Mouse (Mus musculus) bone marrow macrophage, adult 2 months (primary cell): ENCODE data around the gene Slc6a17. TPM values are rescaled to one million over a fixed set of nuclear protein-coding genes. Genes with fewer than 3 reads are reported as not detected.

Experiments used
- H3K27ac ChIP-seq: 2 replicates; pipeline ENCODE4 v1.5.1; 2012; ENCODE audit warnings: low read depth, low read length; ENCODE audit not compliant: insufficient read depth
- H3K4me1 ChIP-seq: 2 replicates; pipeline ENCODE4 v1.6.1; 2012; ENCODE audit warnings: low read length; ENCODE audit not compliant: control insufficient read depth, insufficient read depth
- H3K4me3 ChIP-seq: 2 replicates; pipeline ENCODE4 v1.5.1; 2012; ENCODE audit warnings: mild to moderate bottlenecking, low read length, moderate library complexity; ENCODE audit not compliant: insufficient read depth
- CTCF ChIP-seq: IDR thresholded peaks from 2 replicates; pipeline ENCODE4 v1.5.1; 2012; ENCODE audit warnings: low read depth, mild to moderate bottlenecking, low read length, moderate library complexity
- POLR2A ChIP-seq: IDR thresholded peaks from 2 replicates; pipeline ENCODE4 v1.6.1; 2012; ENCODE audit warnings: mild to moderate bottlenecking, low read depth, low read length, borderline replicate concordance
- polyA plus RNA-seq: library from polyadenylated mRNA; stranded (reverse); fragments of >200 nt; gene quantifications from 2 replicates; pipeline ENCODE4 v1.2.4, GENCODE M21; 2012; ENCODE audit not compliant: missing spikeins, insufficient read depth, insufficient read length

Gene Slc6a17
- polyA plus RNA-seq, 1 experiment: not detected

- no peak overlapping the region for H3K4me3 ChIP-seq
- H3K27ac ChIP-seq: no peak overlapping the region
- no peaks in the 10 kb centered on the region for H3K4me1 ChIP-seq
- no peak for TF ChIP-seq CTCF
- TF ChIP-seq POLR2A: no peak
These were observed 27.5 kb upstream of the Slc6a17 start for GRCm38 (mm10) chr3:107545278-107545677.

- no peak overlapping the region for H3K4me3 ChIP-seq
- no peak overlapping the region for H3K27ac ChIP-seq
- no peak for TF ChIP-seq POLR2A
- TF ChIP-seq CTCF: no peak
- H3K4me1 ChIP-seq: no peaks in the 10 kb centered on the region
These were observed 25.6 kb upstream of the Slc6a17 start for GRCm38 (mm10) chr3:107543158-107544080.

- no peaks in the 10 kb centered on the region for H3K4me1 ChIP-seq
- no peak overlapping the region for H3K27ac ChIP-seq
- H3K4me3 ChIP-seq: no peak overlapping the region
- TF ChIP-seq CTCF: no peak
- no peak for TF ChIP-seq POLR2A
These were observed 24.8 kb upstream of the Slc6a17 start for GRCm38 (mm10) chr3:107542584-107542983.

- no peak for TF ChIP-seq POLR2A
- TF ChIP-seq CTCF: no peak
- H3K4me1 ChIP-seq: peaks cover 3% of the 10 kb centered on the region; the same call in 1 of the 2 replicates
- H3K4me3 ChIP-seq: no peak overlapping the region
- no peak overlapping the region for H3K27ac ChIP-seq
These were observed 19.7 kb upstream of the Slc6a17 start for GRCm38 (mm10) chr3:107537504-107537889.

- Histone ChIP-seq H3K27ac (no peak overlapping the region), H3K4me1 (peaks cover 3% of the 10 kb centered on the region; the same call in 1 of the 2 replicates), H3K4me3 (no peak overlapping the region)
- TF ChIP-seq CTCF: no peak
- no peak for TF ChIP-seq POLR2A
These were observed 19.1 kb upstream of the Slc6a17 start for GRCm38 (mm10) chr3:107536810-107537503.

GRCm38 (mm10) chr3:107534951-107535350, 17.1 kb upstream of the Slc6a17 start:
- Histone ChIP-seq H3K4me3 (no peak overlapping the region), H3K27ac (no peak overlapping the region), H3K4me1 (peaks cover 9% of the 10 kb centered on the region)
- TF ChIP-seq POLR2A (no peak), CTCF (no peak)

- no peak for TF ChIP-seq CTCF
- TF ChIP-seq POLR2A: no peak
- H3K4me1 ChIP-seq: peaks cover 21% of the 10 kb centered on the region
- H3K4me3 ChIP-seq: no peak overlapping the region
- no peak overlapping the region for H3K27ac ChIP-seq
These were observed 15.7 kb upstream of the Slc6a17 start for GRCm38 (mm10) chr3:107533532-107533931.

GRCm38 (mm10) chr3:107530581-107530980, 12.8 kb upstream of the Slc6a17 start:
- TF ChIP-seq POLR2A (no peak), CTCF (no peak)
- Histone ChIP-seq H3K27ac (no peak overlapping the region), H3K4me1 (peaks cover 32% of the 10 kb centered on the region), H3K4me3 (no peak overlapping the region)

- H3K4me3 ChIP-seq: no peak overlapping the region
- TF ChIP-seq CTCF: no peak
- TF ChIP-seq POLR2A: no peak
- peak overlapping the region; percentile 69 for H3K27ac ChIP-seq
- H3K4me1 ChIP-seq: peaks cover 31% of the 10 kb centered on the region
These were observed 11.4 kb upstream of the Slc6a17 start for GRCm38 (mm10) chr3:107529182-107529581.

GRCm38 (mm10) chr3:107528401-107529118, 10.7 kb upstream of the Slc6a17 start:
- no peak for TF ChIP-seq CTCF
- no peak for TF ChIP-seq POLR2A
- Histone ChIP-seq H3K4me3 (no peak overlapping the region), H3K27ac (peak overlapping the region; percentile 69), H3K4me1 (peaks cover 31% of the 10 kb centered on the region)
